Comparison of ENCODE assay signal across 30 mouse cellular contexts in genomic region chr8:127772415-127772814, GRCm38 (mm10).
"Had no signal": no experiment of that assay in that cellular context is flagged by ENCODE, and none has a peak within 500 bp of the region (broad histone marks: within the 10 kb centered on the region; RNA-seq: fewer than 3 reads in every experiment).

No protein-coding gene starts in this region.

- DNase-seq: left cerebral cortex, postnatal 4 days; liver; liver, embryonic 13.5 days; liver, postnatal 0 days; lung, adult 18-20 months; lung, adult 2 months; lung, embryonic 14.5 days; lung, postnatal 10 days; lung, postnatal 14 days; lung, postnatal 36 days; lung, postnatal 4 days; midbrain, embryonic 14.5 days had no signal

- H3K9ac ChIP-seq: limb, embryonic 12.5 days; limb, embryonic 13.5 days; limb, embryonic 15.5 days; liver, embryonic 12.5 days; liver, embryonic 13.5 days; liver, embryonic 14.5 days; liver, embryonic 15.5 days; liver, postnatal 0 days; lung, embryonic 14.5 days; lung, embryonic 15.5 days; midbrain, embryonic 12.5 days; midbrain, embryonic 13.5 days; midbrain, embryonic 15.5 days had no signal

- H3K36me3 ChIP-seq: limb, embryonic 10.5 days; limb, embryonic 12.5 days; limb, embryonic 13.5 days; limb, embryonic 15.5 days; liver, embryonic 12.5 days; liver, embryonic 13.5 days; liver, embryonic 15.5 days; lung, embryonic 15.5 days; midbrain, embryonic 10.5 days; midbrain, embryonic 12.5 days; midbrain, embryonic 13.5 days; midbrain, embryonic 15.5 days had no signal

- H3K4me3 ChIP-seq: left cerebral cortex, adult 2 months; limb, embryonic 10.5 days; limb, embryonic 12.5 days; limb, embryonic 13.5 days; limb, embryonic 15.5 days; liver, embryonic 12.5 days; liver, embryonic 13.5 days; liver, embryonic 15.5 days; lung, embryonic 15.5 days; megakaryocyte, embryonic 14.5 days; midbrain, embryonic 10.5 days; midbrain, embryonic 12.5 days; midbrain, embryonic 13.5 days; midbrain, embryonic 15.5 days; myocyte had no signal

- H3K4me1 ChIP-seq: limb, embryonic 10.5 days; limb, embryonic 13.5 days; liver, embryonic 12.5 days; liver, embryonic 13.5 days; liver, embryonic 15.5 days; megakaryocyte, embryonic 14.5 days had no signal

- ATAC-seq: liver, embryonic 12.5 days; liver, postnatal 0 days; lung, postnatal 0 days; midbrain, embryonic 13.5 days; midbrain, embryonic 15.5 days had no signal

- H3K4me2 ChIP-seq: limb, embryonic 12.5 days; limb, embryonic 13.5 days; limb, embryonic 15.5 days; liver, embryonic 11.5 days; liver, embryonic 12.5 days; liver, embryonic 13.5 days; liver, embryonic 15.5 days; lung, embryonic 14.5 days; lung, embryonic 15.5 days; midbrain, embryonic 12.5 days; midbrain, embryonic 13.5 days; midbrain, embryonic 15.5 days had no signal

- H3K27me3 ChIP-seq: limb, embryonic 12.5 days; limb, embryonic 13.5 days; limb, embryonic 15.5 days; liver, embryonic 12.5 days; liver, embryonic 13.5 days; liver, embryonic 15.5 days; lung, embryonic 15.5 days; midbrain, embryonic 13.5 days; midbrain, embryonic 15.5 days had no signal

- H3K27ac ChIP-seq: left cerebral cortex, adult 2 months; limb, embryonic 10.5 days; limb, embryonic 12.5 days; limb, embryonic 13.5 days; limb, embryonic 15.5 days; liver, embryonic 12.5 days; liver, embryonic 13.5 days; liver, embryonic 14.5 days; liver, embryonic 15.5 days; lung, embryonic 15.5 days; macrophage; midbrain, embryonic 10.5 days; midbrain, embryonic 12.5 days; midbrain, embryonic 13.5 days; midbrain, embryonic 15.5 days had no signal

- H3K9me3 ChIP-seq: limb, embryonic 10.5 days; limb, embryonic 12.5 days; limb, embryonic 13.5 days; limb, embryonic 15.5 days; liver, embryonic 12.5 days; liver, embryonic 13.5 days; liver, embryonic 15.5 days; lung, embryonic 15.5 days; midbrain, embryonic 10.5 days; midbrain, embryonic 12.5 days; midbrain, embryonic 13.5 days; midbrain, embryonic 15.5 days had no signal
